Mouse (Mus musculus): ENCODE data around the gene Tsc22d4.

Tsc22d4 gene

GRCm38 (mm10) chr5:137764609-137765340 is 19.2 kb downstream of the Tsc22d4 start:
- no peak for DNase-seq (ENCODE audit: low spot score)

DNA sequence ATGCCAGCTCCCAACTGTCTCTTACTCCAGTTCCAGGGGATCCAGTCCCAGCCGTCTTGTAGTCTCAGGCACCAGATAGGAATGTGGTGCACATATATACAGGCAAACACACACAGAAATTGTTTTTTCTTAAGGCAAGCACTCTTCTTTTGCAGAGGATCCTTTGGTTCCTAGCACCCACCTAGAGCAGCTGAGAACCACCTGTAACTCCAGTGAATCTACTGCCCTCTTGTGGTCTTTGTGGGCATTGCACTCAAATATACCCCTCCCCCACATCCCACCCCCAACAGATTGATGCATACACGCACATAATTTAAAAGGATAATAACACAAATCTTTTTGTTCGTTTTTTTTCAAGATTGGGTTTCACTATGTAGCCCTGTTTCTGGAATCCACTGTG is 20.7 kb downstream of the Tsc22d4 start:
- DNase-seq (ENCODE audit: low spot score) = no peak

DNA sequence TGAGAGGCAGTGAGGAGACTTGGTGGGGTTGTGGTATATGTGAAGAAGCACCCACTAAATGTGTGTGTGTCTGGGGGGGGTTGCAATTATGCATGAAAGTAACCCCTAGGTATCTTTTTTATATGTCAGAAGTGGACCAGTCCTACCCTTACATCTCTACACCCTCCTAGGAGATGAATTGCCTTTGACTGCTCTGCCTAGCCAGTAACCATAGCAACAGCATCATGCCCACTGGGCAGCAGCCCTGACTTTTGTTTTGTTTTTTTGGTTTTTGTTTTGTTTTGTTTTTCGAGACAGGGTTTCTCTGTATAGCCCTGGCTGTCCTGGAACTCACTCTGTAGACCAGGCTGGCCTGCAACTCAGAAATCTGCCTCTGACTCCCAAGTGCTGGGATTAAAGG is 22.9 kb downstream of the Tsc22d4 start:
- DNase-seq (ENCODE audit: low spot score) = no peak

DNA sequence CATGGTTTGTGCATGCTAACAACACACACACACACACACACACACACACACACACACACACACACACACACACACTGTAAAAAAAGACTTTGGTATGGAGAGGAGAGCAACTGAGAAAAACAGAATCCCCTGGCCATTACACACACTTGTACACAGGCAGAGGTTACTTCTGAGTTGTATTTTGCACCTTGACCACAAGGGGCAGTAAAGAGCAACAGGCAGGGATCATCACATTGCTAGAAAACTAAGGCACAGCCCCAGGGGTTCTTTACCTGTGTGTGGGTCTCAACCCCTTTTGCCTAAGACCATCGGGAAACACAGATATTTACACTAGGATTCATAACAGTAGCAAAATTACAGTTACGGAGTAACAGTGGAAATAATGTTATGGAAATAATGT is 25.2 kb downstream of the Tsc22d4 start:
- no peak for DNase-seq (ENCODE audit: low spot score)

GRCm38 (mm10) chr5:137772755-137773154 is 27.2 kb downstream of the Tsc22d4 start:
- no peak for DNase-seq (ENCODE audit: low spot score)

DNA sequence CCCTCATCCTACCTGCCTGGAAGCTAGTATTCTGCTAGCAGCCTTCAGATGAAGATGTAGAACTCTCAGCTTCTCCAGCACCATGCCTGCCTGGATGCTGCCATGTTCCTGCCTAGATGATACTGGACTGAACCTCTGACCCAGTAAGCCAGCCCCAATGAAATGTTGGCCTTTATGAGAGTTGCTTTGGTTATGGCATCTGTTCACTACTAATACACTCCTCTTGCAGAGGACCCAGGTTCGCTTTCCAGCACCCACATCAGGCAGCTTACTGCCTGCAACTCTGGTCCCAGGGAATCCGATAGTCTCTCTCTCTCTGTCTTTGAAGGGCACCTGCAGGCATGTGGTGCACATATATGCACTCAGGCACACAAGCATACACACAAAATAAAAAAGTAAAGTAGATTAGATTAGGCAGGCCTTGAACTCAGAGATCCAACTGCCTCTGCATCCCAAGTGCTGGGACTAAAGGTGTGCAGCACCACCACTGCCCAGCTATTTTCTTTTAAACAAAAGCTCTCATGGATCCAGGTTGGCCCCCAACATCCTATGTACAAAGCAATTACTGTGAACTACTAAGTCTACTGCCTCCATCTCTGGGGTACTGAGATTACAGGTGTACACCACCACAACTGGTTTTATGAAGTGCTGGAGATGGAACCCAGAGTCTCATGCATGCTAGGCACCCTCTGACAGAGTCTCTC is 30.2 kb downstream of the Tsc22d4 start:
- no peak for DNase-seq (ENCODE audit: low spot score)

DNA sequence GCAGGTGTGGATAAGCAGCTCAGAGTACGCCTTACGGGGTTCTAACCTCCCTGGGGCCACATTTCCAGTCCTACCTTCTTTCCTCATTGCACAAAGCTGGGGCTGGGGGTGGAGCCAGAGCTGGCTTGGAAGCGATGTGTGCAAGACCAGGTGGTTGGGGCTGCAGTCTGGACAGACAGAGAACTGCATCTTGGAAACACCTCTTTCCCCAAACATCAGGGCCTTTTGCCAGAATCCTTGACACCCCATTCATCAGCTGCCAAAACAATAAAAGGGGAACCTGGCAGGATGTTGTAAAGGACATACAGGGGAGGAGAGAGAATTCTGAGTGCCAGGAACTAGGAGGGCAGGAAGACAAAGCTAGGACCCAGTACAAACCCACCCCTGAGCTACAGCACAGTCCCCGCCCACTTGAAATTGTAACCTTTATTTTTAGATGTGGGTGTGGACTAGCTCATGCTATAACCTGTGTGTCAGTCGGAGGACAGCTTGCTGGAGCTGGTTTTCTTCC is 30.9 kb downstream of the Tsc22d4 start:
- no peak for DNase-seq (ENCODE audit: low spot score)

GRCm38 (mm10) chr5:137777267-137777845 is 31.8 kb downstream of the Tsc22d4 start:
- DNase-seq (ENCODE audit: low spot score) = no peak

DNA sequence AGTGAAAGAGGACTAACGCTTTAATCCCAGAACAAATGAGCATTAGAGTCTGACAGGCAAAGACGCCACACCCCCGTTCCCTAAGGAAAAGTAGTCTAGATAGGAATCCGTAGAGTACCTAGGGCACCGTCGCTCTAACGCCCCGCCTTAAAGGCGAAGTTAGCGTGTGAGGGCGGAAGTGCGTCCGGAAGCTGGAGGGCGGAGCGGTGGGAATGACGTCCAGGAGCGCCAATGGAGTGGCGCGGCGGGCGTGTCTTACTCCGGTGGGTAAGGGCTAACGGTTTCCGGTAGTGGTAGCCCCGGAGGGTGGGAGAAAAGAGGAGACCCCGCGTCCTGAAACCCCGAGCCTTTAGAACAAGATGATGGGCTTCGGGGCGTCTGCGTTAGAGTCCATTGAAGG is 33.1 kb downstream of the Tsc22d4 start, which contains the start of gene Ppp1r35:
Ppp1r35 (plus strand) TSS at position 215 of the 400 bp plus-strand sequence.
- DNase-seq (ENCODE audit: low spot score) = peak; percentile 93

DNA sequence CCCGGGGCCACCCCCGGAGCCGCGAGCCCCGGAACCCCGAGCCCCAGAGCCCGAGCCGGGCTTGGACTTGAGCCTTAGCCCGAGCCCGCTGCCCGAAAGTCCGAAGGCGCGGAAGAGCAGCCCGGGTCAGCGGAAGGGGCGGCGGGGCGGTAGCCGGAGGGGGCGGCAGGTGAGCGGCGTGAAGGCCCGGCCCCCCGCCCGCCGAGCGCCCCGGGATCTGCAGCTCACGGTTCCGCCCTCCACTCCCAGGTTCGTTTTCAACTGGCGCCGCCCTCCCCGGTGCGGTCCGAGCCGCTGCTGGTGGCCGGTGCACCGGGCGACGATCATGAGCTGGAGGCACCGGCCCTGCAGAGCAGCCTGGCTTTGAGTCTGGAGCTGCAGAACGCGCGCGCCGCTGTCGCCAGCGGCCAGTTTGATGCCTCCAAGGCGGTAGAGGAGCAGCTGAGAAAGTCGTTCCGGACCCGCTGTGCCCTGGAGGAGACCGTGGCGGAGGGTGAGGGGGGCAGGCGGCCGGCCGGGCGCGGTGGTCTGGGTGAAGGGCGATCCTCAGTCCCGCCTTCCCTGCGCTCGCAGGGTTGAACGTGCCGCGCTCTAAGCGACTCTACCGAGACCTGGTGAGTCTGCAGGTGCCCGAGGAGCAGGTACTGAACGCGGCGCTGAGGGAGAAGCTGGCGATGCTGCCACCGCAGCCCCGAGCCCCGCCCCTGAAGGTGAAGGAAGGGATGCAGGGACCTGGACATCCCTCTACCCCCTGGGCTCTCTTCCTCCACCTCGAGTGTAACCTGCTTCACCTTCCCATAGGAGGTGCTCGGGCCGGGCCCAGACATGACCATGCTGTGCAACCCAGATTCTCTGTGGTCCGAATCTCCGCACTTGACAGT is 33.8 kb downstream of the Tsc22d4 start:
- DNase-seq (ENCODE audit: low spot score) = no peak

GRCm38 (mm10) chr5:137781661-137782060 is 36.1 kb downstream of the Tsc22d4 start:
- DNase-seq (ENCODE audit: low spot score) = no peak

- no peak for DNase-seq (ENCODE audit: low spot score)
These were observed 37.4 kb downstream of the Tsc22d4 start for GRCm38 (mm10) chr5:137782776-137783522.

GRCm38 (mm10) chr5:137783901-137784540 is 38.5 kb downstream of the Tsc22d4 start:
- no peak for DNase-seq (ENCODE audit: low spot score)

GRCm38 (mm10) chr5:137784546-137784945 is 39.0 kb downstream of the Tsc22d4 start:
- no peak for DNase-seq (ENCODE audit: low spot score)

- no peak for DNase-seq (ENCODE audit: low spot score)
These were observed 39.9 kb downstream of the Tsc22d4 start for GRCm38 (mm10) chr5:137785164-137786031.

DNA sequence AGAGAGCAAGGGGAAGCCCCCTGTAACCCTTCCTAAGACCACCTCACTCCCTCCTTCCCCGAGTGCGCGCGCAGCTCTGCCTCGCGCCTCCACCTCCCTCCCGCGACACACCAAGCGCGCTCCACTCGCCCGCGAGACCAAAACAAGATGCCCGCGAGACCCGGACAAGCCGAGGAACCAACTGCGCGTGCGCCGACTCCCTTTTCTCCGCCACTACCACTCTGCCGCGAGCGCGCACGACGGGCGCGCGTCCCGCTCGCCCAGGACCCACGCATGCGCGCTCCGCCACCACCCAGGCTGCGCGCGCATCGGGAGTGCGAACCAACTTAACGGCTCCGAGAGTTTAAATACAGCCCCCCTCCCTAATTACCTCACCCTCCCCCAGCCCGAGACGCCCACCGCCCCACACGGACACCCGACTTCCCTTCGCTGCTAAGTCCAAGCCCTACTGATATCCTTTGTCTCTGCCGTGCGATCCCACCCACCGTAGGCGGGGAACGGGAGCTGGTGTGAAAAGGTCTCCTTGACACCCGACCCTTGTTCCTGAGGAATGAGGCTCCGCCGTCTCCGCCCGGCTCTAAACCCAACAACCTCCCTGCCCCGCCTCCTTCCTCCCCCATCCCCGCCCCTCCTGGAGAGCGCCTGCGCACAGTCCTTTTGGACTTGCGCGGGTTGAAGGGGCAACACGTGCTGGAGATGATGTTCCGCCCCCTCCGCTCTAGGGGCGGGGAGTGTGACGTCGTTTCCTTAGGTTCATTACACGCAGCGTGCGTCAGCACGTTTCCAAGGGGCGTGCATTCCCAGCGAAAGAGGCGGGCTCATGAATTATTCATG is 40.8 kb downstream of the Tsc22d4 start:
- DNase-seq (ENCODE audit: low spot score) = peak; percentile 99

- DNase-seq (ENCODE audit: low spot score) = peak; percentile 89
These were observed 41.8 kb downstream of the Tsc22d4 start, which contains the start of the genes Mepce and Zcwpw1 for GRCm38 (mm10) chr5:137787151-137787928. Mepce (minus strand) TSS chr5:137787655. Zcwpw1 (plus strand) TSS chr5:137787798.

GRCm38 (mm10) chr5:137788171-137788570 is 42.6 kb downstream of the Tsc22d4 start:
- DNase-seq (ENCODE audit: low spot score) = no peak

All from ovary, adult 18-20 months (tissue).